Mouse (Mus musculus): Measurements from ENCODE around the gene Neurl3.

The Neurl3 gene

DNA sequence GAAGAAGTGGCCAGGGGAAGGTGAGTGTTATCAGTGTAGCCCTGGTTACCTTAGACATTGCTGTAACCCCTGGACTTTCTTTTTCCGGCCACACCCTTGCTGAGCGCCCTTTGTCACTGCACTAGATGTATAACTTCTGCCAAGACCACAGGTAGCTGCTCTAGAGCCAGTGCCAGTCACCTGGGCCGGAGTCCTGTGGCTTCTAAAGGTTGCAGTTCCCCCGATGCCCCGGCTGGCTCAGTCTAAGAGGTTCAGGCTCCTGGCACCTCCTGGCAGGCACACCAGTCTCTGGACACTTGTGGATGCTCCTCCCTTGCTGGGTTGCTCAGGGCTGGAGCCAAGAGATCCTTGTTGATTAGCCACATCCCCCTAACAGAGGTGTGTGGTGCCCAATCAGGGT lies at the start of gene Neurl3:
Neurl3 (minus strand) TSS at position 225 of the 400 bp plus-strand sequence.
- peak; percentile 79 for DNase-seq (ENCODE audit: low read depth)

DNA sequence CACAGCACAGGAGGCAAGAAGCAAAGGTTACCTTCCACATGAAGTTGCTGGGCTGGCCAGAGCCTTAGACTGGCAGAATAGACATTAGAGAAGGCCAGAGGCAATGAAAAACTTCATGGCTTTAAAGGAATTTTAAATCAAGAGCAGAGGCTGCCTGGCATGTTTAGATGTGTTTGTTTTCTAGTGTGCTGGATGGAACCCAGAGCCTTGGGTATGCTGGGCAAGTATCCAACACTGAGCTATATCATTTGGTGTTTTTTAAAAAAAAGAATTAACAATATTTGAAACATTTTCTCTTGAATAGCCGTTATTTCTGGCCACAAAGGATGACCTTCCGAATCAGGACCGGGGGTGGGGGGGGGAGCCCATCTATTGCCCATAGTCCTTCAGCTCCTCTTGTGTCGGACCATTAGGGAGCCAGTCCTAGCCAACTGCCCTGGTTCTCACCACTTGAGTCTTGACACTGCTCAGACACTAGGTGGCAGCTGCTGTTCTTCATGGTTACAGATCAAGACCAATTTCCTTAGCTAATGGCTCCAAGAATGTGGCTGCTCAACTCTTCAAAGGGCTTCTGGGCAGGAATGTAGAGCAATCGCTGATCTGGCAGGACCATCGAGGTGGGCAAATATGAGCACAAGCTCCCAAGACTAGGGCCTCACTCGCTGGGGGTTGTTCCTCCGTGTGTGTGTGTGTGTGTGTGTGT lies 49.4 kb upstream of the Neurl3 start:
- peak; percentile 63 for DNase-seq (ENCODE audit: low read depth)

DNA sequence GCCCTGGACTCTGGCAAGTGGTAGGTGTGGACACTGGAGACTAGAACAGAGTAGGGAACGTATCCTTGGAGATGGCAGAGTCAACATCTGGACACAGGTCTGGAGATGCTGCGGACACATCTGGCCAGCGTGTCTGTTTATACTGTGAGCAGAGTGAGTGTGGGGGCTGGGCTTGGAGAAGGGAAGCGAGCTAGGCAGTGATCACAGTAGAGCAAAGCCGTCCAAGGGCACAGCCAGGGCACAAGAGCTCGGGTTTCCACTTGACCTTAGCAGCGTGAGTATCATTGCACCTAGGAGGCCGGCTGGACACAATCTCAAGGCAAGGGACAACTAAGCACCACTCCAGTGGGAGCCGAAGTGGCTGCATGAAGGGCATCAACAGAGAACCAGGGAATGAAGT lies 48.6 kb upstream of the Neurl3 start:
- DNase-seq (ENCODE audit: low read depth), result no peak

DNA sequence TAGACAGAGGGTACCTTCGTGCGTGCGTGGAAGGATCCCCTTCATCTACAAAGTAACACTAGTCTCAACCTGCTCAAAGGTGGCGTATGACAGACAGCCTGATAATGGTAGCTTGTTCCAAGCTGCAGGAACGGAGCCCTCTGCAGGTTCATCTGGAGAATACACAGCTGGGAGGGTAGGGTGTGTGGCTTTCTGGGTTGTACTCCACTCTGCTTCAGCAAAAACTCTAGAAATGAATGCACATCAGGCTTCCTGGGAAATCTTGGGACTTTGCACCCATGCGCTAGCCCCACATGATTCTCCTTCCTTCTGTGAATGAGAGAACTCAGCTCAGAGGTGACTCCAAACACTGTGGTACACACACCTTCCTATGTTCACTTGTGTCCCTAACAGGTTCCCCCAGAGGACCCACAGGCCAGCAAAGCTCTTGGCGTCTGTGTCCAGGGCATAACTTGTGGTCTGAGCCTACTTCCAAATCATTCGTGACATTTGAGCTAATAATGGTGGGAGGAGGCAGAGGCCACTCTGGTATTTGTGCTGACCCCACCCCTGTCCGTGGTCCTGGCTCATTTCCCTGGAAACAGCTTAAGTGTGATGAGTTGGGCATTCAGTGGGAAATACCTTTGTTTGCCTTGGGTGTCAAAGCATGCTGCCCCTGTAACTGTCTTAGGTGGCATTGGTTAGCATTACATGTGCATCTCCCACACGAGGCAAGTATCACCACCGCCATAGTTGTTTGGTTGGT lies 47.5 kb upstream of the Neurl3 start:
- peak; percentile 50 for DNase-seq (ENCODE audit: low read depth)

DNA sequence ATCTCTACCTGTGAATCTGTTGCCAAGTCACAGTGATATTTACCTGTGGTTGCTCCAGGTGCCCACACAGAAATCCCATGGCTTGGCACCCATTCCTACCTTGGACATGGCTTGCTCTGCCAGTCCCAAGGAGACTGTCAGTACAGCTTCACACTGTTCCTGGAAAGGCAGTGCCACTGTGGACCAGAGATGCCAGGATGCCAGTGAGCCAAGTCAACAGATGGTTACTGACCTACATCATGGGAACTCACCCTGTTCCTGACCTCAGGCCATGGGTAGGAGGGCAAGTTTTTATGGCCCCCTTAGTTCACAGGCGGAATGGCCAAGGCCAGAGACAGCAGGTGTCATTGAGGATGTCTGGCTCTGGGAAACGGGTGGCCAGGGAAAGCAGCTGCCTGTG lies 46.7 kb upstream of the Neurl3 start:
- no peak for DNase-seq (ENCODE audit: low read depth)

DNA sequence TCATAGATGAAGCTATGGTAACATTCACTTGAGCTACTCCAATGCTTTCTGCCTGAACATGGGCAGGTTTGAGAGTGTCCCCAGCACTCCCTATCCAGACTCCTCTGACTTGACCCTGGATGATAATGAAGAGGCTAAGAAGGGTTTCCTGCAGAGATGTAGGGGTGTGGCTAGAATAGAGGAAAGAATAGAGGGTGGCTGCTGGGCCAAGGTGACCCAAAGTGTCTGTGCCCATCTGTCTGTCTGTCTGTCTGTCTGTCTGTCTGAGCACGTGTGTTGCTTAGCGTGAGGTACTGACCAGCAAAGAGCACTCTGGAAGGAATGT lies 41.3 kb upstream of the Neurl3 start:
- no peak for DNase-seq (ENCODE audit: low read depth)

DNA sequence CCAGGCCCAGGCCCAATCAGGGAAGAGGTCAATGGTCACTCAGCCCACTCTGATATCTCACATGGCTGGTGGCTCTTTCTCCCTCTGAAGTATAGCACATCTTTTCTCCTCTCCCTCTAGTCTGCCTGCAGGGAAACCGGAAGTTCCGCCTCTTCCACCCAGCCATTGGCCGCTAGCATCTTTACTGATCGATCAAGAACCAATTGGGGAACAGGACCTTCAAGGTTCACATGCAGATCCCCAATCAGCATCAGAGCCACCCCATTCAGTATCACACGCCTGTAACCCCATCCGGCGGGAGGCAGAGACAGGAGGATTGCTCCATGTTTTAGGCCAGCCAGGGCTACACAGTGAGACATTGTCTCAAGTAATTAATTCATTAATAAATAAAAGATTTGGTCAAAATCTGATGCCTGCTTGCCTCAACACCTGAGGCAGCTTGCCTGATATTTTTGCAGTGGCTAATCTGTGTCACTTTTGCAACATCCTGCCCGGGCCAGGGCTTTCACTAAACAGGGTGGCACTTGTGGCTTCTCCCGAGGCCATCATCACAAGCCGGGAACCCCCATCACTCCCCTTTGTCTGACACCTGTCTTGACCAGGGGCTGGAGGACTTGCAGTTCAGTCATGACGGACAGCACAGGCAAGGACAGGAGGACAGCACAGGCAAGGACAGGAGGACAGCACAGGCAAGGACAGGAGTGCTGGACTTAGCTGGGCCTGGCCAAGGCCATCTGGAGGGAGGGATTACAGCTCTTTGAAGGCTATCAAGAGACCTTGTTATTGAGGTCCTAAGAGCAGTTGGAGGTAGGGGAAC lies 40.7 kb upstream of the Neurl3 start:
- DNase-seq (ENCODE audit: low read depth), result peak; percentile 58

DNA sequence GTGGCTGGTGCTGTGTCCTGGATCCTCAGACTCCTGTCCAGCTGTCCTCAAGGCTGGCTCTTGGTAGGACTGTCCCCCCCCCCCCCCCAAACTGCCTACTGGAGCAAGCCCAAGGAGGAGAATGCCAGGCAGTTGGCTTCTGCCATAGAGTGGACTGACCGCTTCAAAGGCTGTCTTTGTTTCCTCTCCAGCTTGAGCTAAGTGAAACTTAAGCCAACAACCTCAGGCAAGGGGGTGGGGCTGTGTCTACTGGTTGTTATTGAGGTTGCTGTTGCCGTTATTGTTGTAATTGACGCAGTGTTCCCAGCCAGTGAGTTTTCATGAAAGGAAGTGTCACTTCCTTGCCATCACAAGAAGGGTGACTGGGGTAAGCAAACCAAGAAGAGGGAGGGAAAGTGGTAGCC lies 35.0 kb upstream of the Neurl3 start:
- peak; percentile 91 for DNase-seq (ENCODE audit: low read depth)

DNA sequence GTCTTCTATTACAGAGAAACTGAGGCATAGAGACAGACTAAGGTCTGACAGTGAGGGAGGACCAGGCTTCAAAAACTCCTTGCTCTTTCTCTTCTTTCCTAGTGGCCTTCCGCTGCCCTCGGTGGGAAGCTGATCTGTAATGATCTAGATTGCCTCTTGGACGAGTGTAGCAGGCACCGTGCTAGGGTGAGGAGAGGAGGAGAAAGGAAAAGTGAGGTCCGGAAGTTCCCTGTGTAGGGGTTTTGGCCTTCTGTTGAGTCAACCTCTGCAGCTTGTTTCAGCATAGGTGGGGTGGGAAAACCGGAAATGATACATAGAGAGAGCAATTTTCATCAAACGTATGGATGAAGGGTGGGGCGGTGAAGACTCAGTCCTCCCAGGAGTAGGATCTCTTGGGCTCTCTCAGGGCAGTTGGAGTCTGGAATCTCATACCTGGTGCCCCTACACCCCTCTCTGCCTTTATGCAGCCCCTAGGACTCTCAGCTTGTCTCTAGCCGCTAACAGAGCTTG lies 34.5 kb upstream of the Neurl3 start:
- DNase-seq (ENCODE audit: low read depth), result peak; percentile 73

DNA sequence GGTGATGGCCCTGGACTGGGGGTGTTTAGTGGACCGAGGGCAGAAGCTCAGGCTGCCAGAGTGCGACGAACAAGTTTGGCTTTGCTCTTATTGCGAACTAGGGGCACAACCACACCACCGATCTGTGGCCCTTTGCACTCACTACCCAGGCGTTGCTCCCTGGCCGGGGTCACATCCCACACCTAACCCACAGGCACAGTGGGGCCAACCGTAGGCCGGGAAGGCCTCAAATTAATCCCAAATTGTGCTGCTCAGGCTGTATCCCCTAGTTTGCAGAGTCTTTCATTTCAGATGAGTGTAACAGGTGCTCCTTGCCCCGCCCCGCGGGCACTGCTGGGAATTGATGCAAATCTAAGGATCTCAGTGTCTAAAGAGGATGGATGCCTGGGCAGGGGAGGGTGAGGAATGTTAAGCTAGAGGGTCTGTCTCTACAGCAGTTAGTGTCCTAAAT lies 34.0 kb upstream of the Neurl3 start:
- peak; percentile 66 for DNase-seq (ENCODE audit: low read depth)

DNA sequence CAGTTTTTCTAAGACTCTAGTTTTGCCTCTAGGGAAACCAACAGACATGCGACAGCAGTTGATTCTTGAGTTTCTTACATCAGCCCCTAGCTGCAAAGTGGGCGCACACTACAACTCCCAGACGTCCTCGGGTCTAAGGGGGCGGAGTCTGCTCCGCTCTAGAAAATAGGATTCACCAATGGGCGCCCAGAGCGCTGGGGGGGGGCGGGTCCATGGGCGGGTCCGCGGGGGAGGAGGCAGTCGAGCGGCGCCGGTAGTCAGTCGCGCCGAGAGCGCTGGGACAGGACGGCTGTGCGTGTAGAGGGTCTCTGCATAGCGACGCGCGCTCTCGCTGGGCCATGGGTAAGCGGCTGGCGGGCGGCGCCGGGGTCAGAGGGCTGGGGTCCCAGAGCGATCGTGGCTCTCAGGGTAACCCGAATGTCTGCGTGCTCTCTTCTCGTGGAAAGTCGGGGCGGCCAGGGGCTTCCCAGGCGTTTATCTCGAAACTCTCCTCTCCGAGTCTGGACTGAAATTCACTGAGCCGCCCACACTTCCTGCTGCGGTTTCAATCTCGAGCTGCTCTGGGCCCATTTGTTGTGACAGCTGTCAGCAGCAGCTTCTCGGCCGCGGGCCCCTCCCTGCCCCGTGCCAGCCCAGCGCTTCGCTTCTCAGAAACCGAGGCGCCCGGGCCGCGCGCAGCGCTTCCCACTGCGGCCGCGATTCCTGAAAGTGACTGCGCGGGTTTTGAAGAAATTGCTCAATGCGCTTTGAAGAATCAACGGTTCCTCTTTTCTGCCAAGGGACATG lies 33.2 kb upstream of the Neurl3 start, which contains the start of gene Arid5a:
Arid5a (plus strand) TSS at position 239 of the 786 bp plus-strand sequence.
- peak; percentile 97 for DNase-seq (ENCODE audit: low read depth)

DNA sequence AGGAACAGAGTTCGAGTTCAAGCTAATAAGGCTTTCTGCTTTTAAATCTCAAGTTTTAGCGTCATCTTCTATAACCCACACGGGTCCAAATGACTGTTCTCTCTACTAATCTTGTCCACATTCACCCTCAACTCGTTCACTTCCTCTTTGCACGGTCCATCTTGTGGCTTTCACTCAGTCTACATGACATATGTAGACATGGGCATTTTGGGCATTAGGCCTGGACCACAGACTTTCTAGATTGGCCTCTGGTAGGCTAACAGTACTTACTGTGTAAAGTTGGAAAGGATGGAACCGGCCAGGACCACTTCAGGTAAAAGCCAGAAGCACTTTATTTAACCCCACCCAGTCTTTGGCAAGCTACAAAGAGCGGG lies 32.6 kb upstream of the Neurl3 start:
- no peak for DNase-seq (ENCODE audit: low read depth)

DNA sequence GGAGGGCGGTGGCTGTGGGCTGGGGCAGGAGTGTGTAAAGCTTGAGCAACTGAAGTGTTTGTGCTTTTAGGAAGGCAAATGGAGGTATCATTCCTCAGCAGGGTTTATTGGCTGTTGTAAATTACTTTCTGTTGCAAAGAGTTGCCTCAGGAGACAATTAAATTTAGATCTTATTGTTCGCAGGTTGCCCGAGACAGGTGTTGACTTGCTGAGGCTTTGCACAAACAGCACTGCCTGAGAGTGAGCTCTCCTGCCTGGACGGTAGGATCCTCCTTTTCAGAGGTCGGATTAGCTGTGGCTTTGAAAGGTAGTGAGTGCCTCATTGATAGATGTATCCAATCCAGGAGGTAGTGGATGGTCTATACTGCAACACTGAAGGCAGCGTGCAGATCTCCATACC lies 31.6 kb upstream of the Neurl3 start:
- DNase-seq (ENCODE audit: low read depth), result no peak

DNA sequence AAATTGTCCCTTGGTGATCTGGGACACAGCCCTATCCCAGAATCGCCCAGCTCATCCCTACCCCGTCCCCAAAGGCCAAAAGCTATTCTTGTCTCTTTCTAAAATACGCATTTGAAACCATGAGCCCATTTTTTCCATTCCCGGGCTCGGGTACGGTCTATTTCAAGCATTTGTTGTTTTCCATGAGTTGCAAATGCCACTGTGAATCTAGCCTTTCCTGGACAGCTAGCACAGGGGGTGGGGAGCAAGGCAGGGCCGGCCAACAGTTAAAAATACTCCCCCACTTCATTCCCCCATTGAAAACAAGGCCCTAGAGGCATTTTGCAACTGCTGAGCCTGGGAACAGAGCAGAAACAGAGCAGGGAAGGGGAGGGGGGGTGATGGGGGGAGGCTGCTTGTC lies 30.3 kb upstream of the Neurl3 start:
- DNase-seq (ENCODE audit: low read depth), result no peak

DNA sequence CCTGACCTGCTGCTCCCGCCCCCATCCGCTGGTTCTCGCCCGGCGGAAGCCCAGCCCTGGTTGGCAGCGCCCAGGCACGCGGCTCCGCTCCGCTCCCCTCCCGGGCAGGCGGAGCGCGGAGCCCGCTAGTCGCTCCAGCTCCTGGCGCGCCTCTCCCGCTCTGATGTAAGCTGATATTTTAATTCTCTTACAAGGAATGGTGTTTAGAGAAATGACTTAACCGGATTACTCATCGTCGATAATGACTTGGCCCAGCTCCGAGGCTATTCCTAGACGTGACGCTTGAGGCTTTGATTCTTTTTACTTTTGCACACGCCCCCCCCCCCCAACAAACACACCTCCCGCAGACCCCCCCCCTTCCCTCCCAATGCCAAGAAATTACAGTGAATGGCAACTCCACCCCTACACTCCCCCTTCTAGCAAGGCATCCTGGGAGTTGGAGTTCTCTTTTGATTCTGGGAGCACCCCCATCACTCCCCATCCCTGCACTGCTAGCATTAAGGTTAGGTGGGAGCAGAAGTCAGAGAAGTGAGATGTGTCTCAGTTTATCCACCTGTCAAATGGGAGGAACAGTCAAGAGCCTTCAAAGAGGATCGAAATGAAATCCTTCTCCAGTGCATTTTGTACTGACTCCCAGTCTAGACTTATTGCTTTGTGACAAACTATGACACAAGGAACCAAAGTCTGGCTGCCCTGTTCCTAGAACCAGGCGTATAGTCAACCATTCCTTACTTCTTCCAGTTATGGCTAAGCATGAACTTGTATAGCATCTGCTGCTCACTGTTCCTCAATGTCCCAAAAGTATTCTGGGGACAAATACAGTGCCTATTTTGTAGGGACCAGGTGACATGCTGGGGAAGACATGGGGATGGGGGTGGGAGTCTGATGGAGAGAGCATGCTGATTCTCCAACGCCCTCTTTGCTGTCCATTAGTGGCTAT lies 29.2 kb upstream of the Neurl3 start:
- peak; percentile 53 for DNase-seq (ENCODE audit: low read depth)

DNA sequence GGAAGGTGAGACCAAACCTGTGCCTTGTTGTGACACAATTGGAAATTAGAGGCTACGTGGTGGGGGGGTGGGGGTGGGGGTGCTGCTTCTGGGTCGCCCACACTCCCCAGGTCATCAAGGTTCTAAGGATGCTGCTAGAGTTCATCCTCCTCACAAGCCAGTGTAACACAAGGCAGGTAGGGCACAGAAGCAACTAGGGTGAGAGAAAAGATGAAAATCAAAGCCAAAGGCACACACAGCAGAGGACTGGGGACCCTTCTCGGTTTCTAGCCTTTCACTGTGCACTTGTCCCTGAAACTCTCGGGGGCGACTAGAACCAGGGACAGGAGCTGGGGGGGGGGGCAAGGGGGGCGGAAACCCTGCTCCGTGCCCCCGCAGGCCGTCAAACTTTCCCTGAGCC lies 28.5 kb upstream of the Neurl3 start:
- DNase-seq (ENCODE audit: low read depth), result no peak

DNA sequence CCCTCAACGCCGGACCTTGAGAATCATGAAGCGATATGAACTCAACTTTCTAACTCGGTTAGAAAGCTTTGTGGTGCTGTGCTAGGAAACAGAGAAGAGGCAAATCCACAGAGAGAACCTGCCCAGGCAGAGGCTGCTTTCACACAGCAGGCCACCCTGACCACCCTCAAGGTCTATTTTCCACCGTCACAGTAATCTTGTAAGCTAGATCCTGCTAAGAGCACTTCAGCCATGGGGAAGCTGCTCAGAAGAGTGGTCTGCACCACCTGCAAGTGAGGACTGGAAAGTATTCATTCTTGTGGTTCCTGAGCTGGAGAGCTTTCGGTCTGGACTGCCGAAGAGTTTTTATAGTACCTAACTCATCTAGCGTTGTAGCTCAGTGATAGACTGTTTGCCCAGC lies 27.8 kb upstream of the Neurl3 start:
- DNase-seq (ENCODE audit: low read depth), result no peak

DNA sequence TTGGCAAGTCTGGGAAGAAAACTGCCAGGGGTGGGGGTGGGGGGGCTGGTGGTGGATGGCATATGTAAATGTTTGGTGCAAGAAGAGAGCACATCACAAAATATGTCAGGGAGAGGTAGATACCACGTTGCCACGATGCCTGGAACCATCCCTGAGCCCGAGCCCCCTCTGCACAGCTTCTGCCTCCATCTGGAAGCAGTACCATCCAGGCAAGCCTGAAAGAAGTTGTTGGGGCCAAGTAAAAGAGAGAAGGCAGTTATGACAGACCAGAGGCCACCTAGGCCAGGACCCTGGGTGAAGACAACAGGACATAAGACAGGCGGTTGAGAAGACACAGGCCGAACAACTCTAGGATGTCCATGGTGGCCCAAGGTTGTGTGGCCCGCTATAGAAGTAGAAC lies 26.0 kb upstream of the Neurl3 start:
- DNase-seq (ENCODE audit: low read depth), result no peak

DNA sequence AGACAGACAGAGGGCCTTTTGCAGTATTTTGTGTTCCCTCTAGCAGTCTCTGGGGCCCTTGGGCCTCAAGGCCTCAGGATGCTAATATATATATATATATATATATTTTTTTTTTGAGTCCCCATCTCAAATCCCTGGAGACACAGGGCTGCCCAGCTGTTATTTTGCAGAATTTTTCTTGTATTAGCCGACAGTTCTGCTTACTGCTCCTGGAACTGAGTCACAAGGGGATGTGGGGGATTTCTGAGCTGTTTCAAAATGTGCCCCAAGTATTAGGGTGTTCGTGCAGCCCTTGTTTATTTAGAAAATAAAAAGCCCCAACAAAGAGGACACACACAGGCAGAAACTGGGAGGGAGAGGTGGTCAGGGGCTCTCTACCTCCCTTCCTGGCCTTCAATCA lies 25.2 kb upstream of the Neurl3 start:
- DNase-seq (ENCODE audit: low read depth), result no peak

DNA sequence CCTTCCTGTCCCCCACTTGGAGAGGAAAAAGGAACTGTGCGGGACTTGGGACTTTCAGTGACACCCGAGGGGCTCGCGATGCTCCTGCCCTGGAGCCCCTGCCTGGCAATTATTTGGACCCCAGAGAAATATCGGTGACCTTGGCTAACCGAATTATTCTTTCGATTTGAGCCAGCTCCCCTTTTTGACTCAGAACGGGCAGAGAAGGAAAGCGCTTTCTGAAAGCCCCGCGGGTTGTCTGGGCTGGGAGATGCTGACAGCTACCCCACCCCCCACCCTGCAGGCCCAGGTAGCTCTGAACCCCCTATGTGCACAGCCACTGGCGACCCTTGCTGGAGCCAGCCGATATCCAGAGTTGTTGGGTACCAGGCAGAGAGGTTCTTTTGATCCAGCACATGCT lies 24.6 kb upstream of the Neurl3 start:
- DNase-seq (ENCODE audit: low read depth), result peak; percentile 46

DNA sequence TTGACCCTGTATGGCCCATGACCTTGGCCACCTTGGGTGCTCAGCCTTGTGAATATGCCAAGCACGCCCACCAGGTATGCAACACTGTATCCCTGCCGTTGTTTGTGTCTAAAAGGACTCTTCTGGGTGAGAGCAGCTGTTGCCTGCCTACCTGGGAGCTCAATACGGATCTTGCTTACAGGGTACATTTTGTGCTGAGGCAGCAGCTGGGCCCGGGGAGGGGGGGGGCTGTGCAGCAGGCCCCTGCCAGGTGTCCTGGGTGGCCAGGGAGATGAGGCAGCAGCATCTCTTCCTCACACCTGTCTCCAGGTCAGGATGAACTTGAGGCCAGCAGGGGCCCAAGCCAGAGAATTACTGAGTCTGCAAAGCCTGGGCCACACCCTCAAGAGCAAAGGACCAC lies 23.6 kb upstream of the Neurl3 start:
- DNase-seq (ENCODE audit: low read depth), result no peak
